Mouse (Mus musculus) embryonic facial prominence, embryonic 10.5 days (tissue): ENCODE results near the gene 1810009A15Rik. TPM values are rescaled to one million over a fixed set of nuclear protein-coding genes. Genes with fewer than 3 reads are reported as not detected.
A peak's percentile ranks its signal among the peaks of the same experiment; 100 is the strongest.

Experiments used
- DNase-seq: peaks from one replicate; pipeline ENCODE4 v3.0.0-alpha.2; 2017; ENCODE audit warnings: low spot score
- H3K27ac ChIP-seq: fragments of 300-500 bp; sonication (generic); replicated peaks from 2 replicates; pipeline ENCODE4 v1.5.1; 2016; ENCODE audit warnings: mild to moderate bottlenecking
- H3K27me3 ChIP-seq: fragments of 300-500 bp; sonication (generic); replicated peaks from 2 replicates; pipeline ENCODE4 v1.6.1; 2016; ENCODE audit warnings: low read depth, mild to moderate bottlenecking; ENCODE audit not compliant: poor library complexity, severe bottlenecking
- H3K36me3 ChIP-seq: fragments of 300-500 bp; sonication (generic); replicated peaks from 2 replicates; pipeline ENCODE4 v1.6.1; 2016; ENCODE audit warnings: mild to moderate bottlenecking, moderate library complexity
- H3K4me1 ChIP-seq: fragments of 300-500 bp; sonication (generic); 2 replicates; pipeline ENCODE4 v1.6.1; 2016
- H3K4me3 ChIP-seq: fragments of 300-500 bp; sonication (generic); 2 replicates; pipeline ENCODE4 v1.5.1; 2016; ENCODE audit warnings: mild to moderate bottlenecking, moderate library complexity
- H3K9me3 ChIP-seq: fragments of 300-500 bp; sonication (generic); 2 replicates; pipeline ENCODE4 v1.6.1; 2016; ENCODE audit warnings: mild to moderate bottlenecking
- WGBS: fragments of 180-500 bp; shearing (Covaris S2); methylation state at CpG from one replicate; pipeline ENCODE4 v1.1.7; 2016; 5-methylcytosine and 5-hydroxymethylcytosine counted together
- microRNA-seq: library from miRNA; unstranded; fragments of <30 nt; microRNA quantifications from one replicate; pipeline ENCODE4, GENCODE M21; 2017
- polyA plus RNA-seq: library from polyadenylated mRNA; unstranded; fragments of >200 nt; fragmentation: Nextera tagmentation; extraction: Ambion mirVana; gene quantifications from 2 replicates; pipeline ENCODE4 v1.2.1, GENCODE M21; 2016

Gene 1810009A15Rik
- polyA plus RNA-seq, 1 experiment from 2014 or later, result 159 TPM

DNA sequence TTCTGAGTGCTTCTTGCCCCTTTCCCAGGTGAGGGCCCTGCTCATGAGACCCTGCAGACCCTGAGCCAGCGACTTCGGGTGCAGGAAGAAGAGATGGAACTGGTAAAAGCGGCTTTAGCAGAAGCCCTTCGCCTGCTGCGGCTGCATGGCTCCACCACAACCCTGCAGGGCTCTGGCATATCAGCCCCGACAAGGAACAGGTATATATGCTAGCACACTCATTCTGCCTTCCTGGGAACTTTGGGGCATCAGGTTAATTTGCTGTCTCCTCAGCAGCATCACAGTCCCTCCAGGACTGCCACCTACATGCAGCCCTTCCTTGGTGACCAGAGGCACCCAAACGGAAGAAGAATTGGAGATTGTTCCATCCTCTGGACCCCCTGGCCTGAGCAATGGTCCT lies 42.1 kb downstream of the 1810009A15Rik start:
- WGBS, result 79% methylated on average over 7 of the region's 7 CpGs
- peak overlapping the region; percentile 12; the same call in 1 of the 2 replicates for H3K27ac ChIP-seq
- H3K27me3 ChIP-seq, result no peaks in the 10 kb centered on the region
- H3K4me1 ChIP-seq, result peaks cover 28% of the 10 kb centered on the region
- no peaks in the 10 kb centered on the region for H3K9me3 ChIP-seq
- H3K4me3 ChIP-seq, result peak overlapping the region; percentile 89
- H3K36me3 ChIP-seq, result peaks cover 66% of the 10 kb centered on the region
- DNase-seq, result no peak

DNA sequence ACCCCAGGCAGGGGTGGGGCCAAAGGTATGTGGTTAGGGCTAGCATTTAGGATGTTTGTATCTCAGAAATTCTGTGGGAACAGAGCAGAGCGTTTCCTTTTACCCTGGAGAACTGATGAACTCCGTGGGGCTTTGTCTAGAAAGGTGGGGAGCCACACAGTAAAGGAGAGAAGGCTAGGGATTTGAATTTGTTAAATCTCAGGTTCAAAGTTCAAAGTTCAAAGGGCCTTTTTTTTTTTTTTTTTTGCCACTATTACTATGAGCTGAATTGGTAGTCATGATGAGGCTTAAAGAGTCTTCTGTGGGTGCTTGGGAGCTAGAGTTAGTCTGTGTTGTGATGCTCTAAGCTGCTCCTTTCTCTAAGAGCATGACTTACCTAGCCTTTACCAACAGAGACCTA lies 48.1 kb downstream of the 1810009A15Rik start:
- Histone ChIP-seq H3K4me3 (no peak overlapping the region), H3K4me1 (peaks cover 14% of the 10 kb centered on the region), H3K36me3 (peaks cover 81% of the 10 kb centered on the region), H3K9me3 (no peaks in the 10 kb centered on the region), H3K27ac (no peak overlapping the region), H3K27me3 (no peaks in the 10 kb centered on the region)
- no peak for DNase-seq
- WGBS, result 88% methylated on average over 2 of the region's 2 CpGs

Small RNA genes within 50 kb of the gene (microRNA-seq; reads per million reads assigned to microRNA genes)
- gene Mir5136, result not detected

Other genes with a start within 250 kb of the 1810009A15Rik start
- 0.04 and 0.09 TPM in 2 replicates for gene Chrm1, start 225.1 kb upstream of the 1810009A15Rik start, polyA plus RNA-seq
- 125 and 127 TPM in 2 replicates for gene Slc3a2, start 165.5 kb upstream of the 1810009A15Rik start, polyA plus RNA-seq
- gene Wdr74, start 153.0 kb upstream of the 1810009A15Rik start, polyA plus RNA-seq, result 117 and 127 TPM in 2 replicates
- gene 1700092M07Rik, start 148.1 kb upstream of the 1810009A15Rik start, polyA plus RNA-seq, result 3.4 and 3.5 TPM in 2 replicates
- gene Stx5a, start 147.4 kb upstream of the 1810009A15Rik start, polyA plus RNA-seq, result 97.0 and 108 TPM in 2 replicates
- 254 and 269 TPM in 2 replicates for gene Nxf1, start 131.8 kb upstream of the 1810009A15Rik start, polyA plus RNA-seq
- gene Tmem223, start 117.9 kb upstream of the 1810009A15Rik start, polyA plus RNA-seq, result 179 and 185 TPM in 2 replicates
- 43.4 and 46.7 TPM in 2 replicates for gene Tmem179b, start 114.4 kb upstream of the 1810009A15Rik start, polyA plus RNA-seq
- 44.7 and 46.3 TPM in 2 replicates for gene Taf6l, start 102.4 kb upstream of the 1810009A15Rik start, polyA plus RNA-seq
- 193 and 205 TPM in 2 replicates for gene Polr2g, start 90.3 kb upstream of the 1810009A15Rik start, polyA plus RNA-seq
- 6.5 and 6.9 TPM in 2 replicates for gene Zbtb3, start 86.3 kb upstream of the 1810009A15Rik start, polyA plus RNA-seq
- gene Ttc9c, start 69.5 kb upstream of the 1810009A15Rik start, polyA plus RNA-seq, result 83.8 and 85.6 TPM in 2 replicates
- gene Hnrnpul2, start 68.8 kb upstream of the 1810009A15Rik start, polyA plus RNA-seq, result 4.8 and 5.0 TPM in 2 replicates
- gene AC129217.1, start 59.1 kb upstream of the 1810009A15Rik start, polyA plus RNA-seq, result not detected in 2 replicates
- gene Bscl2, start 51.4 kb upstream of the 1810009A15Rik start, polyA plus RNA-seq, result 41.4 and 44.6 TPM in 2 replicates
- 29.3 and 32.0 TPM in 2 replicates for gene Gng3, start 49.7 kb upstream of the 1810009A15Rik start, polyA plus RNA-seq
- gene Lrrn4cl, start 38.1 kb upstream of the 1810009A15Rik start, polyA plus RNA-seq, result 0.55 and 0.57 TPM in 2 replicates
- 218 and 220 TPM in 2 replicates for gene Ubxn1, start 17.4 kb upstream of the 1810009A15Rik start, polyA plus RNA-seq
- gene Uqcc3, start 7.9 kb upstream of the 1810009A15Rik start, polyA plus RNA-seq, result 59.0 and 62.0 TPM in 2 replicates
- gene Lbhd1, start 5.1 kb upstream of the 1810009A15Rik start, polyA plus RNA-seq, result 115 and 118 TPM in 2 replicates
- gene Gm49403, start 4.9 kb upstream of the 1810009A15Rik start, polyA plus RNA-seq, result not detected in 2 replicates
- 0.59 and 0.96 TPM in 2 replicates for gene Gm49416, start 73 bp downstream of the 1810009A15Rik start, polyA plus RNA-seq
- 59.0 and 60.9 TPM in 2 replicates for gene Ints5, start 4.2 kb downstream of the 1810009A15Rik start, polyA plus RNA-seq
- 116 TPM in 2 replicates for gene Ganab, start 9.2 kb downstream of the 1810009A15Rik start, polyA plus RNA-seq
- 46.7 and 47.3 TPM in 2 replicates for gene B3gat3, start 31.5 kb downstream of the 1810009A15Rik start, polyA plus RNA-seq
- gene Rom1, start 40.5 kb downstream of the 1810009A15Rik start, polyA plus RNA-seq, result 3.1 and 3.8 TPM in 2 replicates
- gene Eml3, start 40.7 kb downstream of the 1810009A15Rik start, polyA plus RNA-seq, result 28.9 and 30.1 TPM in 2 replicates
- 212 and 216 TPM in 2 replicates for gene Mta2, start 53.0 kb downstream of the 1810009A15Rik start, polyA plus RNA-seq
- 45.2 and 47.8 TPM in 2 replicates for gene Tut1, start 65.0 kb downstream of the 1810009A15Rik start, polyA plus RNA-seq
- 550 and 554 TPM in 2 replicates for gene Eef1g, start 78.2 kb downstream of the 1810009A15Rik start, polyA plus RNA-seq
- gene Ahnak, start 100.4 kb downstream of the 1810009A15Rik start, polyA plus RNA-seq, result 9.3 and 10.0 TPM in 2 replicates
- gene Scgb1a1, start 199.1 kb downstream of the 1810009A15Rik start, polyA plus RNA-seq, result not detected in 2 replicates
- 15.6 and 18.4 TPM in 2 replicates for gene Asrgl1, start 246.8 kb downstream of the 1810009A15Rik start, polyA plus RNA-seq